Comparison of ENCODE assay signal across 13 mouse cellular contexts in the genomic region with DNA sequence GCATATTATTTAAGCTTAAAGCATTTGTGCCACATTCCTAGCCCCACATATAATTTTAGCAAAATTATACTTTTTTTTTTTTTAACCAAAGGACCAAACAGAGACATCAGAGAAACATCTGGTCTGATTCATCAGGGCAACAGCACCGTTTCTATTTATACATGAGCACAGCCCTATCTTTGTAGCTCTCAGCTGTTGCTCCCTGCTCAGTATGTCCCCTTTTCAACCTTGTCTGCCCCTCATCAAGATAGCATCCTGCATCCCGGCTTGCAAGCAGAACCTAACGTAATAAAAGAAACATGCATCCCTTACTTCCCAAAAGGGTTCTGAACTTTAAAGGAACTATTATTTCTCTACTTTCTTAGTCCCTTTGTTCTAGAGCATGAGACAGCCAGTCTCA. TPM values are rescaled to one million over a fixed set of nuclear protein-coding genes. Genes with fewer than 3 reads are reported as not detected.
A peak's percentile ranks its signal among the peaks of the same experiment; 100 is the strongest.
DNase-seq lines count a peak whose midpoint lies in the region; ATAC-seq and TF ChIP-seq lines count a peak whose summit lies in the region.
"Had no signal": no experiment of that assay in that cellular context is flagged by ENCODE, and none has a peak within 500 bp of the region (broad histone marks: within the 10 kb centered on the region; RNA-seq: fewer than 3 reads in every experiment).

No protein-coding gene starts in this region.

- no peak for DNase-seq in frontal cortex, postnatal 10 days (ENCODE audit: low spot score in 2 of 2)
- DNase-seq in kidney, adult 8-10 months, result no peak
- DNase-seq in ES-E14 (ENCODE audit: low read depth, low spot score) (no peak), MN1 (ENCODE audit: low spot score) (no peak)
- DNase-seq in embryonic facial prominence, embryonic 14.5 days (ENCODE audit: low spot score), result no peak
- no peak for DNase-seq in adrenal gland, adult 18-20 months (ENCODE audit: low spot score in 2 of 2)
- DNase-seq: B cell, adult 2 months; liver; thymus, postnatal 25 days had no signal

- in situ Hi-C loops in ES-E14 (cut with MboI; ENCODE audit: low sequenced_read_pairs in 2 of 2, unreplicated experiment in 2 of 2), result no loop called here

- 76% methylated on average over 3 of the region's 3 CpGs for WGBS in kidney, embryonic 14.5 days
- WGBS in embryonic facial prominence, embryonic 14.5 days, result 47% methylated on average over 3 of the region's 3 CpGs

- no peaks in the 10 kb centered on the region for H3K9me3 ChIP-seq in kidney, embryonic 14.5 days (ENCODE audit: control insufficient read depth, low read length)
- no peaks in the 10 kb centered on the region for H3K9me3 ChIP-seq in ES-E14 (ENCODE audit: control insufficient read depth, insufficient read depth, low read depth, low read length)
- H3K9me3 ChIP-seq in embryonic facial prominence, embryonic 14.5 days (ENCODE audit: control insufficient read depth, low read length), result no peaks in the 10 kb centered on the region
- H3K9me3 ChIP-seq: midbrain, embryonic 15.5 days had no signal

- no peaks in the 10 kb centered on the region; the same call in 1 of the 2 replicates for H3K36me3 ChIP-seq in kidney, embryonic 14.5 days (ENCODE audit: control insufficient read depth, insufficient read depth, low read length)
- no peaks in the 10 kb centered on the region for H3K36me3 ChIP-seq in ES-E14 (ENCODE audit: control insufficient read depth, insufficient read depth, low read length, poor library complexity, severe bottlenecking)
- peaks cover 5% of the 10 kb centered on the region; the same call in 1 of the 2 replicates for H3K36me3 ChIP-seq in embryonic facial prominence, embryonic 14.5 days (ENCODE audit: control insufficient read depth, insufficient read depth, low read length)
- H3K36me3 ChIP-seq: midbrain, embryonic 15.5 days had no signal

- no peak overlapping the region for H3K4me2 ChIP-seq in kidney, embryonic 14.5 days (replicated peaks; ENCODE audit: low read depth, low read length)
- H3K4me2 ChIP-seq in embryonic facial prominence, embryonic 14.5 days (ENCODE audit: low read depth, low read length), result peak overlapping the region; percentile 5; the same call in 1 of the 2 replicates
- H3K4me2 ChIP-seq: midbrain, embryonic 15.5 days had no signal

- H3K4me1 ChIP-seq in kidney, embryonic 14.5 days (ENCODE audit: control insufficient read depth, insufficient read depth, low read length), result 0 out of 2 replicates have a peak, but pooled peaks cover 5% of the 10 kb centered on the region
- 0 out of 4 replicates have a peak, but pooled peaks cover 0 to 1% of the 10 kb centered on the region in 2 experiments for H3K4me1 ChIP-seq in ES-E14 (ENCODE audit: control insufficient read depth in 2 of 2, insufficient read depth in 2 of 2, low read length in 2 of 2, poor library complexity in 1 of 2)
- H3K4me1 ChIP-seq in embryonic facial prominence, embryonic 14.5 days (ENCODE audit: control insufficient read depth, insufficient read depth, low read length), result no peaks in the 10 kb centered on the region

- H3K27me3 ChIP-seq in kidney, embryonic 14.5 days (ENCODE audit: control insufficient read depth, insufficient read depth, low read length), result no peaks in the 10 kb centered on the region
- no peaks in the 10 kb centered on the region for H3K27me3 ChIP-seq in embryonic facial prominence, embryonic 14.5 days (replicated peaks; ENCODE audit: control insufficient read depth, insufficient read depth, low read length)
- H3K27me3 ChIP-seq: midbrain, embryonic 15.5 days had no signal

- H3K4me3 ChIP-seq in kidney, embryonic 14.5 days (ENCODE audit: low read length), result no peak overlapping the region
- no peak overlapping the region for H3K4me3 ChIP-seq in ES-E14 (ENCODE audit: insufficient read depth in 1 of 2, low read depth in 1 of 2, low read length in 2 of 2, poor library complexity in 1 of 2, severe bottlenecking in 1 of 2)
- no peak overlapping the region for H3K4me3 ChIP-seq in embryonic facial prominence, embryonic 14.5 days (ENCODE audit: low read depth, low read length)
- H3K4me3 ChIP-seq: midbrain, embryonic 15.5 days had no signal

- H3K27ac ChIP-seq in kidney, embryonic 14.5 days (ENCODE audit: low read depth, low read length), result peak overlapping the region; percentile 14; the same call in 1 of the 2 replicates
- H3K27ac ChIP-seq in ES-E14 (ENCODE audit: insufficient read depth, low read depth, low read length, poor library complexity, severe bottlenecking), result peak overlapping the region; percentile 68; the same call in 1 of the 2 replicates
- H3K27ac ChIP-seq in embryonic facial prominence, embryonic 14.5 days (replicated peaks; ENCODE audit: low read depth, low read length), result peak overlapping the region; percentile 30
- H3K27ac ChIP-seq: macrophage; midbrain, embryonic 15.5 days had no signal

- ATAC-seq in frontal cortex, adult (ENCODE audit: low TSS enrichment), result peak; percentile 48; the same call in 1 of the 2 replicates
- no peak for ATAC-seq in kidney, embryonic 14.5 days (ENCODE audit: low FRiP score, low TSS enrichment)
- no peak for ATAC-seq in embryonic facial prominence, embryonic 14.5 days (ENCODE audit: low read depth)
- ATAC-seq: midbrain, embryonic 15.5 days had no signal

- H3K9ac ChIP-seq in kidney, embryonic 14.5 days (ENCODE audit: low read depth, low read length), result no peak overlapping the region
- H3K9ac ChIP-seq in ES-E14 (ENCODE audit: insufficient read depth, low read depth, low read length, poor library complexity, severe bottlenecking), result no peak overlapping the region
- no peak overlapping the region for H3K9ac ChIP-seq in embryonic facial prominence, embryonic 14.5 days (ENCODE audit: low read depth, low read length)
- H3K9ac ChIP-seq: midbrain, embryonic 15.5 days had no signal

TF ChIP-seq in ES-E14, 5 proteins besides CTCF, POLR2A, EP300 and RAD21:
- TF ChIP-seq MAFK (IDR thresholded peaks at IDR 0.05; ENCODE audit: insufficient read depth, low read depth, low read length) (no peak), ZC3H11A (IDR thresholded peaks at IDR 0.05; ENCODE audit: borderline replicate concordance, low read depth, low read length) (no peak), HCFC1 (IDR thresholded peaks at IDR 0.05; ENCODE audit: borderline replicate concordance, insufficient read depth, low read length) (no peak), ZNF384 (IDR thresholded peaks at IDR 0.05; ENCODE audit: low read depth, low read length) (no peak), CHD2 (IDR thresholded peaks at IDR 0.05; ENCODE audit: low read depth, low read length) (no peak)
TF ChIP-seq in ES-E14: peak in this region for 0.

RNA-seq across cellular contexts. Expression of a gene that starts 5.0 kb away (rescaled TPM):
- polyA plus RNA-seq in kidney, embryonic 14.5 days (2014; fragmentation: Nextera tagmentation; extraction: Ambion mirVana), result 9.3 and 11.3 TPM in 2 replicates
- 8.1 and 11.9 TPM in 2 replicates for total RNA-seq in ES-E14 (2012; rRNA removed)
- 12.9 and 14.8 TPM in 2 replicates for polyA plus RNA-seq in embryonic facial prominence, embryonic 14.5 days (2014; fragmentation: Nextera tagmentation; extraction: Ambion mirVana)
- 10 to 100 TPM; 12.9 to 14.8 TPM for total RNA-seq in adrenal gland, adult 18-20 months (2021)

RNA-seq across cellular contexts. Expression of a gene that starts 41.0 kb away (rescaled TPM):
- 13.3 and 17.7 TPM in 2 replicates for polyA plus RNA-seq in kidney, embryonic 14.5 days (2014; fragmentation: Nextera tagmentation; extraction: Ambion mirVana)
- total RNA-seq in ES-E14 (2012; rRNA removed), result 4.5 and 6.9 TPM in 2 replicates
- polyA plus RNA-seq in embryonic facial prominence, embryonic 14.5 days (2014; fragmentation: Nextera tagmentation; extraction: Ambion mirVana), result 13.4 and 13.6 TPM in 2 replicates
- 10 to 100 TPM; 38.1 to 65.6 TPM for total RNA-seq in adrenal gland, adult 18-20 months (2021)

Comparison
In these comparisons a context has a peak if more than half of its experiments do, and no peak if none do; other contexts are left out.
1. H3K27ac ChIP-seq: peak in every context shown above with its lines; median percentile 68 in ES-E14; 30 in embryonic facial prominence, embryonic 14.5 days; 14 in kidney, embryonic 14.5 days.